Mouse (Mus musculus) forebrain, postnatal 0 days (tissue): ENCODE data around the gene Ak2. TPM values are rescaled to one million over a fixed set of nuclear protein-coding genes. Genes with fewer than 3 reads are reported as not detected.
A peak's percentile ranks its signal among the peaks of the same experiment; 100 is the strongest.

Experiments
- ATAC-seq: fragments of 200-750 bp; cut with Nextera tagmentation; 2 replicates; pipeline ENCODE4 v1.8.0; 2017; ENCODE audit warnings: mild to moderate bottlenecking, moderate library complexity
- DNase-seq: peaks from one replicate; pipeline ENCODE4 v3.0.0-alpha.2; 2015
- H3K27ac ChIP-seq: fragments of 300-500 bp; sonication (generic); 2 replicates; pipeline ENCODE4 v1.5.1; 2014; ENCODE audit warnings: low read depth, mild to moderate bottlenecking, antibody characterized with exemption, low read length, moderate library complexity, mixed read lengths
- H3K27me3 ChIP-seq: fragments of 300-500 bp; sonication (generic); 2 replicates; pipeline ENCODE4 v1.6.1; 2014; ENCODE audit warnings: mild to moderate bottlenecking, low read length, mixed read lengths; ENCODE audit not compliant: insufficient read depth
- H3K36me3 ChIP-seq: fragments of 300-500 bp; sonication (generic); 2 replicates; pipeline ENCODE4 v1.6.1; 2014; ENCODE audit warnings: mild to moderate bottlenecking, moderate library complexity; ENCODE audit not compliant: insufficient read depth
- H3K4me1 ChIP-seq: fragments of 300-500 bp; sonication (generic); 2 replicates; pipeline ENCODE4 v1.6.1; 2014; ENCODE audit warnings: antibody characterized with exemption; ENCODE audit not compliant: insufficient read depth
- H3K4me2 ChIP-seq: fragments of 300-500 bp; sonication (generic); 2 replicates; pipeline ENCODE4 v1.6.1; 2014; ENCODE audit warnings: low read depth, mild to moderate bottlenecking, moderate library complexity
- H3K4me3 ChIP-seq: fragments of 300-500 bp; sonication (generic); 2 replicates; pipeline ENCODE4 v1.5.1; 2014; ENCODE audit warnings: low read depth, low read length, mixed read lengths
- H3K9ac ChIP-seq: fragments of 300-500 bp; sonication (generic); 2 replicates; pipeline ENCODE4 v1.6.1; 2014; ENCODE audit warnings: mild to moderate bottlenecking
- H3K9me3 ChIP-seq: fragments of 300-500 bp; sonication (generic); 2 replicates; pipeline ENCODE4 v1.6.1; 2016; ENCODE audit warnings: low read length
- CTCF ChIP-seq: sonication (generic); IDR thresholded peaks from 2 replicates; pipeline ENCODE4 v1.5.1; 2016; ENCODE audit warnings: antibody characterized with exemption, control low read depth, low read depth
- WGBS: fragments of 180-500 bp; shearing (Covaris S2); extraction: QIAGEN DNeasy Blood & Tissue Kit; methylation state at CpG from one replicate; pipeline ENCODE4 v1.1.7; 2014; 5-methylcytosine and 5-hydroxymethylcytosine counted together
- polyA plus RNA-seq: library from polyadenylated mRNA; unstranded; fragments of >200 nt; fragmentation: Nextera tagmentation; extraction: Ambion mirVana; gene quantifications from 2 replicates; pipeline ENCODE4 v1.2.1, GENCODE M21; 2015
- total RNA-seq: library from RNA; depleted of rRNA; stranded (reverse); fragments of >200 nt; gene quantifications from 2 replicates; pipeline ENCODE4 v1.2.3, GENCODE M21; 2014

Ak2 gene
- total and polyA plus RNA-seq, 2 experiments from 2014 or later = 30.8 to 64.2 TPM

GRCm38 (mm10) chr4:128993675-128994074, 1.9 kb downstream of the Ak2 start:
- Histone ChIP-seq H3K4me2 (peak overlapping the region; percentile 86), H3K27ac (peak overlapping the region; percentile 71), H3K4me3 (peak overlapping the region; percentile 84), H3K9me3 (no peaks in the 10 kb centered on the region), H3K27me3 (no peaks in the 10 kb centered on the region), H3K9ac (peak overlapping the region; percentile 65), H3K36me3 (peaks cover 9% of the 10 kb centered on the region; the same call in 1 of the 2 replicates), H3K4me1 (peaks cover 9% of the 10 kb centered on the region)
- ATAC-seq (no peak), DNase-seq (peak; percentile 44)
- no peak for TF ChIP-seq CTCF
- WGBS = 1% methylated on average over 12 of the region's 12 CpGs

- H3K4me2 ChIP-seq = no peak overlapping the region
- no peak for ATAC-seq
- 89% methylated on average over 7 of the region's 7 CpGs for WGBS
- no peak overlapping the region for H3K27ac ChIP-seq
- H3K4me1 ChIP-seq = peaks cover 9% of the 10 kb centered on the region
- H3K27me3 ChIP-seq = no peaks in the 10 kb centered on the region
- DNase-seq = no peak
- H3K9ac ChIP-seq = no peak overlapping the region
- TF ChIP-seq CTCF = no peak
- peaks cover 23% of the 10 kb centered on the region for H3K36me3 ChIP-seq
- no peak overlapping the region for H3K4me3 ChIP-seq
- H3K9me3 ChIP-seq = no peaks in the 10 kb centered on the region
Measured at GRCm38 (mm10) chr4:128995238-128995637, 3.5 kb downstream of the Ak2 start.

DNA sequence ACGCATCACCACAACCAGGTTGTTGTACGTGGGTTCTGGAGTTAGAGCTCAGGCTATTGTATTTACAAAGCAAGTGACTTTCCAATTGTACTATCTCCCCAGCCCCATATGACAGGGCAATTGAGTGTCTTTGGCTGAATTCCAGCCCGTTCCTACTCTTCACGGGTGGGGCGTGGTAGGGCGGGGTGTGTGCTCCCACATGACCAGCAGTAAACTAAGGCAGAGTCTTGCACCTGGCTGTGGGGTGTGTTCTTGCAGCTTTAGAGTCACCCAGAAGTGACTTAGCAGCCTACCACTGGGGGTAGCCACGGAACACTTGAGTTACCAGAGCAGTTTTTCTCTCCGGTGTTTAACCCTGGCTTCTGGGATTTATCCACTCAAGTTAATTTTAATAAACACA, 5.5 kb downstream of the Ak2 start:
- Histone ChIP-seq H3K36me3 (peaks cover 38% of the 10 kb centered on the region), H3K27me3 (no peaks in the 10 kb centered on the region), H3K27ac (no peak overlapping the region), H3K9ac (no peak overlapping the region), H3K4me2 (no peak overlapping the region), H3K9me3 (no peaks in the 10 kb centered on the region), H3K4me1 (peaks cover 9% of the 10 kb centered on the region), H3K4me3 (no peak overlapping the region)
- ATAC-seq = no peak
- 81% methylated on average over 8 of the region's 8 CpGs for WGBS
- DNase-seq = no peak
- TF ChIP-seq CTCF = no peak

DNA sequence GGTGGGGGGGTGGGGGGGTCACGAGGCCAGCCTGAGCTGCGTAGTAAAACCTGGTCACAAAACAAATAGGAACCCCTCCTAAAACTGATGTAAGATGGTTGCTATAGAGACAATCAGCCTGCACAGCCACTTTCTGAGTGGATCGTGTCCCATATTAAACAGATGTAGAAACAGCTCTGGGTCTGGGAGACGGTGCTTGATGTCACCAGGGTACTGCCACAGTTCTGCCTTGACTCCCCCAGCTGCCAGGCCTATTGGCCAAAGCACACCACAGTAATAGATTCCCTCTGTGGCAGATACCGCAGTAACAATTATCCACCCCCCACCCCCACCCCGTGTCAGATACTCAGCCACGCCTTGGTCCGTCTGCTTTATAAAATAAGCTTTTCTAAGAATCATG, 6.6 kb downstream of the Ak2 start:
- Histone ChIP-seq H3K27me3 (no peaks in the 10 kb centered on the region), H3K36me3 (peaks cover 50% of the 10 kb centered on the region), H3K4me2 (no peak overlapping the region), H3K4me1 (peaks cover 9% of the 10 kb centered on the region), H3K27ac (no peak overlapping the region), H3K9me3 (no peaks in the 10 kb centered on the region), H3K4me3 (no peak overlapping the region), H3K9ac (no peak overlapping the region)
- 84% methylated on average over 8 of the region's 8 CpGs for WGBS
- TF ChIP-seq CTCF = no peak
- no peak for ATAC-seq
- DNase-seq = no peak

- no peaks in the 10 kb centered on the region for H3K9me3 ChIP-seq
- no peak overlapping the region for H3K4me3 ChIP-seq
- no peaks in the 10 kb centered on the region for H3K27me3 ChIP-seq
- ATAC-seq (no peak), DNase-seq (no peak)
- no peak for TF ChIP-seq CTCF
- peaks cover 55% of the 10 kb centered on the region for H3K36me3 ChIP-seq
- H3K4me1 ChIP-seq = no peaks in the 10 kb centered on the region
- no peak overlapping the region for H3K27ac ChIP-seq
- H3K9ac ChIP-seq = no peak overlapping the region
- WGBS = 87% methylated on average over 3 of the region's 3 CpGs
- H3K4me2 ChIP-seq = no peak overlapping the region
Measured at GRCm38 (mm10) chr4:129000786-129001185, 9.0 kb downstream of the Ak2 start.

DNA sequence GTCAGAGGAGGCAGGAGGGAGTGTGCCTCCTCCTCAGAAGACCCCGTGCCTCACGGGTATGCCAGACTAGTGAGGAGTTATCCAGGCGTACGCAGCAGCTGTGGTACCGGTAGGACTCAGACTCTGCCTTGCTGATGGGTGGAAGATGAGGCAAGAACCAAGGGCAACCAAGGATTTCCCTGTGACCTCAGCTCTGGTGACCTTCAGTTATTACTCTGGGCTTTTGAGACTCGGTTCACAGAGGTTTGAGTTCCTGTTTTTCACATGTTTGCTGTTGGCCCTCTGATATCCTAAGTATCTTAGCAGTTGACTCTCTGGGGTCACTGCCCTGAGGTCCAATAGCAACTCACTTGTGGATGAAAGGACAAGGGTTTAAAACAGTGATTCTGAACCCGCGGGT, 12.0 kb downstream of the Ak2 start:
- H3K27me3 ChIP-seq = no peaks in the 10 kb centered on the region
- ATAC-seq (no peak), DNase-seq (no peak)
- WGBS = 89% methylated on average over 8 of the region's 8 CpGs
- H3K4me1 ChIP-seq = no peaks in the 10 kb centered on the region
- no peak overlapping the region for H3K4me2 ChIP-seq
- peaks cover 67% of the 10 kb centered on the region for H3K36me3 ChIP-seq
- no peak overlapping the region for H3K4me3 ChIP-seq
- no peaks in the 10 kb centered on the region for H3K9me3 ChIP-seq
- no peak for TF ChIP-seq CTCF
- H3K27ac ChIP-seq = no peak overlapping the region
- H3K9ac ChIP-seq = no peak overlapping the region

GRCm38 (mm10) chr4:129008006-129008519, 16.3 kb downstream of the Ak2 start:
- no peak overlapping the region for H3K9ac ChIP-seq
- peaks cover 34% of the 10 kb centered on the region for H3K36me3 ChIP-seq
- no peak for DNase-seq
- 79% methylated on average over 12 of the region's 12 CpGs for WGBS
- no peak for TF ChIP-seq CTCF
- no peaks in the 10 kb centered on the region for H3K27me3 ChIP-seq
- H3K4me1 ChIP-seq = 0 out of 2 replicates have a peak, but pooled peaks cover 3% of the 10 kb centered on the region
- ATAC-seq = no peak
- no peak overlapping the region for H3K4me3 ChIP-seq
- H3K9me3 ChIP-seq = no peaks in the 10 kb centered on the region
- H3K4me2 ChIP-seq = no peak overlapping the region
- H3K27ac ChIP-seq = no peak overlapping the region
